Mouse (Mus musculus) testis, adult 2 months (tissue): ENCODE data around the gene Ppm1m. TPM values are rescaled to one million over a fixed set of nuclear protein-coding genes. Genes with fewer than 3 reads are reported as not detected.
A peak's percentile ranks its signal among the peaks of the same experiment; 100 is the strongest.

Experiments used
- H3K27ac ChIP-seq: fragments of 200-500 bp; 2 replicates; pipeline ENCODE4 v1.5.1; 2012; ENCODE audit warnings: low read depth, low read length; ENCODE audit not compliant: control insufficient read depth, insufficient read depth
- H3K27me3 ChIP-seq: fragments of 200-500 bp; 2 replicates; pipeline ENCODE4 v1.6.1; 2012; ENCODE audit warnings: mild to moderate bottlenecking, low read length, moderate library complexity; ENCODE audit not compliant: control insufficient read depth, insufficient read depth
- H3K36me3 ChIP-seq: fragments of 200-500 bp; 2 replicates; pipeline ENCODE4 v1.6.1; 2012; ENCODE audit warnings: mild to moderate bottlenecking, low read length; ENCODE audit not compliant: control insufficient read depth, insufficient read depth
- H3K4me1 ChIP-seq: fragments of 200-500 bp; 2 replicates; pipeline ENCODE4 v1.6.1; 2012; ENCODE audit warnings: low read length; ENCODE audit not compliant: control insufficient read depth, insufficient read depth
- H3K4me3 ChIP-seq: fragments of 200-500 bp; 2 replicates; pipeline ENCODE4 v1.5.1; 2012; ENCODE audit warnings: low read depth, mild to moderate bottlenecking, low read length, moderate library complexity, mixed read lengths; ENCODE audit not compliant: control insufficient read depth
- CTCF ChIP-seq: fragments of 200-500 bp; IDR thresholded peaks from 2 replicates; pipeline ENCODE4 v1.5.1; 2012; ENCODE audit warnings: low read depth, mild to moderate bottlenecking, inconsistent platforms, low read length, moderate library complexity; ENCODE audit not compliant: control insufficient read depth, insufficient read depth, insufficient replicate concordance
- POLR2A ChIP-seq: fragments of 200-500 bp; IDR thresholded peaks from 2 replicates; pipeline ENCODE4 v1.6.1; 2012; ENCODE audit warnings: low read depth, mild to moderate bottlenecking, inconsistent platforms, low read length, moderate library complexity; ENCODE audit not compliant: control insufficient read depth
- polyA plus RNA-seq: library from polyadenylated mRNA; depleted of rRNA; stranded (reverse); fragments of >200 nt; gene quantifications from 2 replicates; pipeline ENCODE4 v1.2.3, GENCODE M21; 2012; rRNA removed

Ppm1m gene
- polyA plus RNA-seq, 1 experiment = 40.6 TPM

- Histone ChIP-seq H3K36me3 (0 out of 2 replicates have a peak, but pooled peaks cover 1% of the 10 kb centered on the region), H3K4me3 (no peak overlapping the region), H3K27ac (no peak overlapping the region), H3K4me1 (no peaks in the 10 kb centered on the region; the same call in 1 of the 2 replicates), H3K27me3 (peaks cover under 1% of the 10 kb centered on the region; the same call in 1 of the 2 replicates)
- no peak for TF ChIP-seq POLR2A
- no peak for TF ChIP-seq CTCF
Measured at GRCm38 (mm10) chr9:106154106-106154505, 45.4 kb downstream of the Ppm1m start.

GRCm38 (mm10) chr9:106149399-106149754 is 50.2 kb downstream of the Ppm1m start:
- H3K27ac ChIP-seq = no peak overlapping the region
- TF ChIP-seq CTCF (no peak), POLR2A (no peak)
- H3K36me3 ChIP-seq = no peaks in the 10 kb centered on the region
- H3K27me3 ChIP-seq = peaks cover 3% of the 10 kb centered on the region; the same call in 1 of the 2 replicates
- H3K4me1 ChIP-seq = peaks cover 5% of the 10 kb centered on the region
- peak overlapping the region; percentile 30 for H3K4me3 ChIP-seq

DNA sequence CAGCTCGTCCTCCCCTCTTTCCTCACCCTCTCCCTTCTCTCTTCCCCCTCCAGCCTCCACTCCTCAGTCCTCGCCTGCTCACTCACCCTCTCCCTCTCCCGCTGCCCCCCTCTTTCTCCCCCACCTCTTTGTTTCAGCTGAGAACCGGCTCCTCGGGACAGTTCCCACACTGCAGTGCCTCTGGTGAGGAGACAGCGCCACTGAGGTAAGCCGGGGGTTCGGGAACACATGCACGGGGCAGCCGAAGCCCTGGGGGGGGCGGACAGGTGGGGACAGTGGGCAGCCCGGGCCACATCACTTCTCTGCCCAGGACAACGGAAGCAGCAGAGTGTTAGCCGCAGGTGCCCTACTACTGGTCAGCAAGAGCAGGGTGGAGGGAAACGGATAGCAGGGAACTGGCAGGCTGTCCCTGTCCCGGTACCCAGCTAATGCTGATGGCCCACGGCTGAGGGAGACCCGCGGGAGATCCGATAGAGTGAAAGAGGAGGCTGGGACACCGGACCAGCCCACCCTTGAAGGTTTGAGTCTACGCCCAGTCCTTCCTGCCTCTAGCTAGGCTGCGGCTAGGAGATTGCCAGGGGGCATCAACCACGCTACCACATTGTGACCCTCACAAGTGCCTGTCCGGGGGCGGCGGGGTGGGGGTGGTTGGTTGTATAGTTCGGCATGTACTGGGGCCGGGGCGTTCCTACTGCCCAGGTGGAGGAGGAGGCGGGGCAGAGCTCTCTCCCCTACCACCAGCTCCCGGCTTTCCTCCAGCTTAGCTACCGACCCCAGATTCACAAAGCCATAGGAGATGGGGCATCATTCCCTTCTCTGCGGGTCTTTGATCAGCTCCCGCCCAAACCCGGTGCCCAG is 50.8 kb downstream of the Ppm1m start:
- peak overlapping the region; percentile 30 for H3K4me3 ChIP-seq
- TF ChIP-seq CTCF (no peak), POLR2A (no peak)
- H3K27ac ChIP-seq = no peak overlapping the region
- H3K27me3 ChIP-seq = peaks cover 3% of the 10 kb centered on the region; the same call in 1 of the 2 replicates
- H3K36me3 ChIP-seq = no peaks in the 10 kb centered on the region
- peaks cover 5% of the 10 kb centered on the region for H3K4me1 ChIP-seq

- no peak overlapping the region for H3K27ac ChIP-seq
- peak overlapping the region; percentile 30 for H3K4me3 ChIP-seq
- H3K27me3 ChIP-seq = peaks cover 3% of the 10 kb centered on the region; the same call in 1 of the 2 replicates
- no peaks in the 10 kb centered on the region for H3K36me3 ChIP-seq
- H3K4me1 ChIP-seq = peaks cover 5% of the 10 kb centered on the region
- TF ChIP-seq CTCF (no peak), POLR2A (no peak)
Measured at GRCm38 (mm10) chr9:106147851-106148431, 51.6 kb downstream of the Ppm1m start.

GRCm38 (mm10) chr9:106147281-106147680 is 52.3 kb downstream of the Ppm1m start:
- Histone ChIP-seq H3K4me1 (peaks cover 5% of the 10 kb centered on the region), H3K27me3 (peaks cover 3% of the 10 kb centered on the region; the same call in 1 of the 2 replicates), H3K4me3 (no peak overlapping the region), H3K36me3 (no peaks in the 10 kb centered on the region), H3K27ac (no peak overlapping the region)
- no peak for TF ChIP-seq CTCF
- TF ChIP-seq POLR2A = no peak

DNA sequence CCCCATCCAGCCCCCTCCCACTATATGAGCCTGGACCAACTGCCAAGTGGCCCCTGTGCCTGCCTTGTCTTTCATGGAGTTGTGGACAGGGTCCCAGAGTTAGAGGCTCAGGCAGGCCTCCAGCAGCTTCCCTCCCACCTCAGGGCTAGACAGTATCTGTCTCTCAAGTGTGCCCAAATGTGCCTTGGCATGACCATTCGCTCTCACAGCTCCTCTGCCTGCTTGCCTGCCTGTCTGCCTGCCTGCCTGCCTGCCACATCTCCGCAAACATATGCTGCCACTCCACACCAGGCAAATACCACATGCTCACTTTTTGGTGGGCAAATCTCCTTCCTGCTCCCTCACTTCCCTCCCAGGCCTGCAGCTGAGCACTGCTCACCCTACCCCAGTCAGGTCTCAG is 54.0 kb downstream of the Ppm1m start:
- H3K27me3 ChIP-seq = peaks cover 3% of the 10 kb centered on the region; the same call in 1 of the 2 replicates
- no peak overlapping the region for H3K27ac ChIP-seq
- TF ChIP-seq CTCF = no peak
- TF ChIP-seq POLR2A = no peak
- H3K36me3 ChIP-seq = no peaks in the 10 kb centered on the region
- H3K4me3 ChIP-seq = no peak overlapping the region
- peaks cover 5% of the 10 kb centered on the region for H3K4me1 ChIP-seq

Other genes with a start within 250 kb of the Ppm1m start
- 4.1 and 6.3 TPM in 2 replicates for gene Col6a5, start 239.1 kb downstream of the Ppm1m start, polyA plus RNA-seq
- gene Col6a4, start 103.0 kb downstream of the Ppm1m start, polyA plus RNA-seq = 17.3 and 20.2 TPM in 2 replicates
- gene Glyctk, start 41.6 kb downstream of the Ppm1m start, polyA plus RNA-seq = 16.2 and 17.6 TPM in 2 replicates
- 21.3 and 25.2 TPM in 2 replicates for gene Wdr82, start 28.8 kb downstream of the Ppm1m start, polyA plus RNA-seq
- 12.1 and 13.5 TPM in 2 replicates for gene Twf2, start 3.4 kb upstream of the Ppm1m start, polyA plus RNA-seq
- gene Tlr9, start 22.9 kb upstream of the Ppm1m start, polyA plus RNA-seq = 2.6 and 2.7 TPM in 2 replicates
- 123 and 139 TPM in 2 replicates for gene Alas1, start 48.9 kb upstream of the Ppm1m start, polyA plus RNA-seq
- 72.2 and 74.2 TPM in 2 replicates for gene Poc1a, start 81.3 kb upstream of the Ppm1m start, polyA plus RNA-seq
- 3.1 and 3.3 TPM in 2 replicates for gene Dusp7, start 168.9 kb upstream of the Ppm1m start, polyA plus RNA-seq
- gene Rpl29, start 229.7 kb upstream of the Ppm1m start, polyA plus RNA-seq = 357 and 448 TPM in 2 replicates
- gene Acy1, start 238.6 kb upstream of the Ppm1m start, polyA plus RNA-seq = 1.9 and 2.0 TPM in 2 replicates
- gene Abhd14b, start 247.7 kb upstream of the Ppm1m start, polyA plus RNA-seq = 12.9 and 14.0 TPM in 2 replicates
- gene Abhd14a, start 247.9 kb upstream of the Ppm1m start, polyA plus RNA-seq = 197 and 198 TPM in 2 replicates